Mouse (Mus musculus): ENCODE measurements around the gene Traf2. TPM values are rescaled to one million over a fixed set of nuclear protein-coding genes. Genes with fewer than 3 reads are reported as not detected.
A peak's percentile ranks its signal among the peaks of the same experiment; 100 is the strongest.
"Not testable (repeated sequence)": the region's sequence is repeated elsewhere in the genome, so short reads cannot be mapped to it uniquely, and the experiment has no call there.

The Traf2 gene
- polyA plus RNA-seq, 1 experiment from 2014 or later, result 19.2 TPM

- no peak overlapping the region for H3K4me3 ChIP-seq
- H3K36me3 ChIP-seq, result peaks cover 15% of the 10 kb centered on the region
- peaks cover 28% of the 10 kb centered on the region for H3K4me1 ChIP-seq (replicated peaks)
- H3K27ac ChIP-seq (replicated peaks), result no peak overlapping the region
- peak overlapping the region; percentile 84; the same call in 1 of the 2 replicates for H3K4me2 ChIP-seq
- 0 out of 2 replicates have a peak overlapping the region, but pooled peaks have one; percentile 97 for H3K9ac ChIP-seq
- ATAC-seq (ENCODE audit: low read depth), result no peak
- WGBS, result 39% methylated on average over 1 of the region's 1 CpGs
- no peaks in the 10 kb centered on the region for H3K9me3 ChIP-seq
- no peaks in the 10 kb centered on the region for H3K27me3 ChIP-seq
These were observed 9.6 kb upstream of the Traf2 start for GRCm38 (mm10) chr2:25556296-25556695.

- H3K4me3 ChIP-seq; ATAC-seq (ENCODE audit: low read depth); H3K9ac ChIP-seq; H3K27me3 ChIP-seq; H3K4me2 ChIP-seq; H3K36me3 ChIP-seq; H3K9me3 ChIP-seq; H3K27ac ChIP-seq (replicated peaks): not testable (repeated sequence)
- peaks cover 28% of the 10 kb centered on the region for H3K4me1 ChIP-seq (replicated peaks)
- 50% methylated on average over 2 of the region's 2 CpGs for WGBS
These were observed 8.7 kb upstream of the Traf2 start for GRCm38 (mm10) chr2:25555479-25555878.

GRCm38 (mm10) chr2:25553171-25553786 is 6.5 kb upstream of the Traf2 start:
- not testable (repeated sequence) for H3K9me3 ChIP-seq; H3K27ac ChIP-seq (replicated peaks); H3K9ac ChIP-seq; H3K4me3 ChIP-seq; H3K27me3 ChIP-seq; H3K4me2 ChIP-seq; ATAC-seq (ENCODE audit: low read depth); H3K36me3 ChIP-seq
- 93% methylated on average over 4 of the region's 4 CpGs for WGBS
- peaks cover 13% of the 10 kb centered on the region for H3K4me1 ChIP-seq (replicated peaks)

- H3K27me3 ChIP-seq, result no peaks in the 10 kb centered on the region
- no peak overlapping the region for H3K9ac ChIP-seq
- H3K4me3 ChIP-seq, result no peak overlapping the region
- no peaks in the 10 kb centered on the region for H3K36me3 ChIP-seq
- WGBS, result 32% methylated on average over 5 of the region's 5 CpGs
- ATAC-seq (ENCODE audit: low read depth), result no peak
- no peaks in the 10 kb centered on the region for H3K9me3 ChIP-seq
- no peak overlapping the region for H3K27ac ChIP-seq (replicated peaks)
- H3K4me2 ChIP-seq, result no peak overlapping the region
- H3K4me1 ChIP-seq (replicated peaks), result peaks cover 8% of the 10 kb centered on the region
These were observed 4.4 kb upstream of the Traf2 start for GRCm38 (mm10) chr2:25551186-25551585.

GRCm38 (mm10) chr2:25549021-25549991 is 2.6 kb upstream of the Traf2 start:
- H3K4me1 ChIP-seq (replicated peaks), result peaks cover 18% of the 10 kb centered on the region
- ATAC-seq (ENCODE audit: low read depth), result no peak
- no peak overlapping the region for H3K4me2 ChIP-seq
- WGBS, result 77% methylated on average over 9 of the region's 9 CpGs
- H3K9ac ChIP-seq, result no peak overlapping the region
- no peak overlapping the region for H3K4me3 ChIP-seq
- H3K9me3 ChIP-seq, result no peaks in the 10 kb centered on the region
- H3K36me3 ChIP-seq, result no peaks in the 10 kb centered on the region
- no peak overlapping the region for H3K27ac ChIP-seq (replicated peaks)
- H3K27me3 ChIP-seq, result no peaks in the 10 kb centered on the region

GRCm38 (mm10) chr2:25545996-25546810 is 537 bp downstream of the Traf2 start:
- ATAC-seq (ENCODE audit: low read depth), result peak; percentile 71
- no peaks in the 10 kb centered on the region for H3K36me3 ChIP-seq
- H3K4me3 ChIP-seq, result peak overlapping the region; percentile 63
- 10% methylated on average over 33 of the region's 43 CpGs for WGBS
- peak overlapping the region; percentile 83 for H3K4me2 ChIP-seq
- H3K9ac ChIP-seq, result peak overlapping the region; percentile 78
- H3K27me3 ChIP-seq, result no peaks in the 10 kb centered on the region
- H3K4me1 ChIP-seq (replicated peaks), result peaks cover 22% of the 10 kb centered on the region
- H3K27ac ChIP-seq (replicated peaks), result no peak overlapping the region
- H3K9me3 ChIP-seq, result no peaks in the 10 kb centered on the region

- H3K36me3 ChIP-seq, result peaks cover 12% of the 10 kb centered on the region
- H3K4me3 ChIP-seq, result no peak overlapping the region
- no peaks in the 10 kb centered on the region for H3K27me3 ChIP-seq
- H3K27ac ChIP-seq (replicated peaks), result no peak overlapping the region
- no peak for ATAC-seq (ENCODE audit: low read depth)
- no peak overlapping the region for H3K4me2 ChIP-seq
- peaks cover 18% of the 10 kb centered on the region for H3K4me1 ChIP-seq (replicated peaks)
- H3K9ac ChIP-seq, result no peak overlapping the region
- H3K9me3 ChIP-seq, result no peaks in the 10 kb centered on the region
- 80% methylated on average over 10 of the region's 10 CpGs for WGBS
These were observed 4.9 kb downstream of the Traf2 start for GRCm38 (mm10) chr2:25541644-25542367.

- Histone ChIP-seq H3K4me1 (replicated peaks) (peaks cover 8% of the 10 kb centered on the region; the same call in 1 of the 2 replicates), H3K9ac (no peak overlapping the region), H3K4me3 (no peak overlapping the region), H3K4me2 (no peak overlapping the region), H3K27me3 (no peaks in the 10 kb centered on the region), H3K27ac (replicated peaks) (no peak overlapping the region), H3K36me3 (peaks cover 25% of the 10 kb centered on the region), H3K9me3 (no peaks in the 10 kb centered on the region)
- 89% methylated on average over 4 of the region's 4 CpGs for WGBS
- ATAC-seq (ENCODE audit: low read depth), result no peak
These were observed 6.2 kb downstream of the Traf2 start for GRCm38 (mm10) chr2:25540541-25540948.

GRCm38 (mm10) chr2:25536531-25536930 is 10.2 kb downstream of the Traf2 start:
- Histone ChIP-seq H3K36me3 (peaks cover 50% of the 10 kb centered on the region), H3K4me3 (no peak overlapping the region), H3K4me2 (no peak overlapping the region), H3K27me3 (no peaks in the 10 kb centered on the region), H3K9me3 (no peaks in the 10 kb centered on the region), H3K4me1 (replicated peaks) (0 out of 2 replicates have a peak, but pooled peaks cover under 1% of the 10 kb centered on the region), H3K27ac (replicated peaks) (no peak overlapping the region), H3K9ac (no peak overlapping the region)
- 89% methylated on average over 8 of the region's 8 CpGs for WGBS
- ATAC-seq (ENCODE audit: low read depth), result no peak

GRCm38 (mm10) chr2:25534866-25535182 is 11.9 kb downstream of the Traf2 start:
- H3K4me1 ChIP-seq (replicated peaks), result no peaks in the 10 kb centered on the region
- no peak overlapping the region for H3K9ac ChIP-seq
- ATAC-seq (ENCODE audit: low read depth), result no peak
- no peak overlapping the region for H3K27ac ChIP-seq (replicated peaks)
- H3K9me3 ChIP-seq, result no peaks in the 10 kb centered on the region
- no peaks in the 10 kb centered on the region for H3K27me3 ChIP-seq
- no peak overlapping the region for H3K4me2 ChIP-seq
- H3K4me3 ChIP-seq, result no peak overlapping the region
- WGBS, result 90% methylated on average over 2 of the region's 2 CpGs
- H3K36me3 ChIP-seq, result peaks cover 66% of the 10 kb centered on the region

- no peak for ATAC-seq (ENCODE audit: low read depth)
- no peaks in the 10 kb centered on the region for H3K27me3 ChIP-seq
- peaks cover 71% of the 10 kb centered on the region for H3K36me3 ChIP-seq
- H3K4me3 ChIP-seq, result no peak overlapping the region
- H3K9me3 ChIP-seq, result no peaks in the 10 kb centered on the region
- no peak overlapping the region for H3K27ac ChIP-seq (replicated peaks)
- no peak overlapping the region for H3K9ac ChIP-seq
- no peak overlapping the region for H3K4me2 ChIP-seq
- no peaks in the 10 kb centered on the region for H3K4me1 ChIP-seq (replicated peaks)
- WGBS, result 90% methylated on average over 3 of the region's 3 CpGs
These were observed 12.4 kb downstream of the Traf2 start for GRCm38 (mm10) chr2:25534178-25534865.

All from neural tube, embryonic 13.5 days (tissue).